Mouse (Mus musculus) left cerebral cortex, adult 18-20 months (tissue): ENCODE measurements around the gene Rnf181. TPM values are rescaled to one million over a fixed set of nuclear protein-coding genes. Genes with fewer than 3 reads are reported as not detected.

Experiments
- DNase-seq, 2 experiments: peaks; one replicate each; pipeline ENCODE4 v3.0.0; 2021 to 2022; ENCODE audit warnings: low spot score in 2 of 2, mixed read lengths in 1 of 2
- long read RNA-seq, 2 experiments: library from polyadenylated mRNA; stranded (forward); transcript quantifications; one replicate each; pipeline ENCODE4 v2.0.0; 2021
- total RNA-seq, 2 experiments: library from RNA; stranded (reverse); gene quantifications; 2 replicates each; pipeline ENCODE4 v1.2.3; 2021

Rnf181 gene
- total RNA-seq: 10 to 100 TPM; 78.9 to 81.5 TPM
- long read RNA-seq, experiment 1, transcript Rnf181-201 (5 exons, 1,434 nt): major isoform, 76 of 125 reads
- long read RNA-seq, experiment 1, partial matches to known transcripts: 15 of 125 reads
- long read RNA-seq, experiment 1, other reads (novel, unspliced or antisense): 29 of 125 reads
- long read RNA-seq, experiment 2, transcript Rnf181-201 (5 exons, 1,434 nt): major isoform, 43 of 89 reads
- long read RNA-seq, experiment 2, transcript Rnf181-214 (1 exons, 2,410 nt): minor isoform, 6 of 89 reads
- long read RNA-seq, experiment 2, partial matches to known transcripts: 12 of 89 reads
- long read RNA-seq, experiment 2, other reads (novel, unspliced or antisense): 26 of 89 reads

GRCm38 (mm10) chr6:72366844-72367443, at the start of gene Rnf181:
Gene Rnf181 (minus strand): TSS chr6:72366956.
- no peak for DNase-seq

- DNase-seq: no peak
These were observed 49.4 kb upstream of the Rnf181 start for GRCm38 (mm10) chr6:72415964-72416772.

DNA sequence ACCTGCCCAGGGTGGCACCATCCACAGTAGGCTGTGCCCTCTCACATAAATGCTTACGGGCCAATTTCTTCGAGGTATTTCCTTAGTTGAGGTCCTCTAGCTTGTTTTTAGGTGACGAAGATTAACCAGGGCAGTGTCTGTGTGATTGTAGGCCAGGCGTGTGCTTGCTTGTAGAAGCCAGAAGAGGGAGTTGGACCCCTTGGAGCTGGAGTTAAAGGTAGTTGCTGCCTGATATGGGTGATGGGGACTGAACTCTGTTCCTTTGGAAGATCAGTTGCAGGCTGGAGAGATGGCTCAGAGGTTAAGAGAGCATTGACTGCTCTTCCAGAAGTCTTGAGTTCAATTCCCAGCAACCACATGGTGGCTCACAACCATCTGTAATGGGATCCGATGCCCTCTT, 48.4 kb upstream of the Rnf181 start:
- no peak for DNase-seq

DNA sequence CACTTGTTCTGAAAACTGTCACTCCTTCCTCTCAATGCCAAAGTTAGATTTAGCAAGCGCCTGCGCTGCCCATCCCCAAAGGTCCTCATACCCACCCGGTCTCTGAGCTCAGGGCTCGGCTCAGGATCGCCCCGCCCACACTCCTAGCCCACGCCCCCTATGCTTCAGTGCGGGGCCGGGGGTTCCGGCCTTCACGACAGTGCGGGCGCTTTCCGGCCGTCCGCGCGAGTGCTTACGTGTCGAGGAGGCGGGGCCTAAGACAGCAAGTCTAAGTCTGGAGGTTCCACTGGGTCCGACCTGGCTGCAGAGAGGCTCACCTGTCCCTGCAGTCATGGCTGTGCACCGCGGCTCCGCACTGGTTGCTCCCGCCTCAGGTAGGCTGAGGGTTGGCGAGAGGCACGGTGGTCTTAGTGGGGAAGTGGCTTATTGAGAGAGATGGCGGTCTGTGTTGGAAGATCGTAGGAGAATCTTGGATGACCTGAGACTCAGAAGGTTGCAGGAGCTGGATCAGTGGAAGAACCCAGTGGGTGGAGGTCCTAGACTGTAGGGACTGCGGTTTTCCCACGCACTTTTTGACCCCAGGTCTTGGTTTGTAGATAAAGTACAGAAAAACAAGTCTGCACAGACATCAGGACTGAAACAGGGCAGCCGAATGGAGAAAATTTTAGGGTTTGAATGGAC, 47.5 kb upstream of the Rnf181 start, which contains the start of gene Ggcx:
Gene Ggcx, plus strand, starts transcription at position 233 of the 681 bp plus-strand sequence.
- DNase-seq: peak; percentile 89 to 94

DNA sequence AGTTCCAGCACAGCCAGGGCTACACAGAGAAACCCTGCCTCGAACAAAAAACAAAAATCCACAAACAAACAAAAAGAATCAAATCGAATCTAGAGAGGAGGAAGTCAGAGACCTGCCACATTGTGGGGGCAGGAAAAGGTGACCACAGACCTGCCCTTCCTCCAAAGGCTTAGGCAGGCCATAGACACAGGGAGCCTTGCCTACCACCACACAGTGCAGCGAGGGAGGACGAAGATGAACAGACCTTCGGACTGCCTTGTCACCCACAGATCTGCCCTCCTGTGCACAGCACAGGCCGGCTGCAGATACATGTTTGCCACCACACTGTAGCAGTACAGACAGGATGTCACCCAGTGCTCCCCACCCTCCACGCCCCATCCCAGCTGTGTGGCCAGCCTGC, 43.8 kb upstream of the Rnf181 start:
- DNase-seq: no peak

GRCm38 (mm10) chr6:72410003-72410402, 43.2 kb upstream of the Rnf181 start:
- no peak for DNase-seq

GRCm38 (mm10) chr6:72409567-72409966, 42.8 kb upstream of the Rnf181 start:
- peak; percentile 64 to 82 for DNase-seq

DNA sequence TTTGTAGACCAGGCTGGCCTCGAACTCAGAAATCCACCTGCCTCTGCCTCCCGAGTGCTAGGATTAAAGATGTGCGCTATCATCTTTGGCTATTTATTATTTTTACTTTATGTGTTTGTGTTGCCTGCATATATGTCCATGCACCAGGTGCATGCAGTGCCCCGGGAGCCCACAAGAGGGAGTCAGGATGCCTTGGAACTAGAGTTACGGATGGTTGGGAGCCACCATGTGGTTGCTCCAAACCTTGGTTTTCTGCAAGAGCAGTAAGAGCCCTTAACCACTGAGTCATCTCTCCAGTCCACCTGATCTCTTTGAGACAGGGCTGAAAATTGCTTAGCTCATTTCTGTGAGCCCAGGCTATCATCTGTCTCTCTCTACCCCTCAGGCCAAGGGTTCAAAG, 40.4 kb upstream of the Rnf181 start:
- peak; percentile 84 for DNase-seq

DNA sequence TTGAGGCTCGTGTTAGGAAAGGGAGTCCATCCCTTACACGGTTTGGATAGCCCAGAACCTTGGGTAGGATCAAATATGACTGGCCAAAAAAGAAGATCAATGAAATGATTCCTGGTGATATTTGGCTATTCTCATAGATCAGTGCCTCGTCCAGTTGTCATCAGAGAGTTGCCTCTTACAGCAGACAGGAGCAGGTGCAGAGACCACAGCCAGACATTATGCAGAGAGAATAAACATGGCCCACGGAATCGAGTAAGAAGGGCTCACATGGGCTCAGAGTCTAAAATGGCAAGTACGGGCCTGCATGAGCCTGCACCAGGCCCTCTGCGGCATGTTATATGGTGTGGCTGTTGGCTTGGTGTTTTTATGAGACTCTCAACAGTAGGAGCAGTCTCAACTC, 38.6 kb upstream of the Rnf181 start:
- no peak for DNase-seq

DNA sequence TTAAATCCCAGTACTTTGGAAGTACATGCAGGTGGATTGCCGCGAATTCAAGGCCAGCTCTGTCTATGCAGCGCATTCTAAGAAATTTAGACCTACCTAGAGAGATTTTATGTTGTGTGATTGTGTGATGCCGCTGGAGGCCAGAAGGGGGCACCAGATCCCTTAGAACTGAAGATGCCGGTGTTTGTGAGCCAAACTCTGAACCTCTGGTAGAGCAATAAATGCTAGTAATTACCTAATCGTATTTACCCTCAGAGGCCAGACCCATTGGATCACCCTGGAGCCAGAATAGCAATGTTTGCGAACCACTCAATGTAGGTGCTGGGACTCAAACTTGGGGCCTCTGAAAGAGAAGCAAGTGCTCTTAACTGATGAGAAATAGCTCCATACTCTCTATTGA, 35.1 kb upstream of the Rnf181 start:
- peak; percentile 64 for DNase-seq

DNA sequence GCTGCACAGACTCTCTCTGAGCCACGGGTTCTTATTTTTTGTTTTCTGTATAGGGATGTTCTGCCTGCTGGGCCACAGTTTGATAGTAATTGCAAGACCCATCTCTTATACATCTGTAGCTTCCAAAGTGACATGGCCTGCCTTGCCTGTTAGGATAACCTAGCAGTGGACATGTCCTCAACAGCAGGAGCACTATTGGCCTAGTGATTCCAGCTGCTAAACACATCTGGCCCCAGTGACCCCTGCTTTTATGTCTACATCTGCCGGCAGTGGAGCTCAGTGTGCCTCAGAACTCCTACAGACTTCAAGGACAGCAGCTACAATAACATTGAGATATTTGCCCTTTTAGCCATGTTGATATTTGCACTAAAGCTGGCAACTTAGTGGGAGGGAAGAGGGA, 33.2 kb upstream of the Rnf181 start:
- DNase-seq: no peak

DNA sequence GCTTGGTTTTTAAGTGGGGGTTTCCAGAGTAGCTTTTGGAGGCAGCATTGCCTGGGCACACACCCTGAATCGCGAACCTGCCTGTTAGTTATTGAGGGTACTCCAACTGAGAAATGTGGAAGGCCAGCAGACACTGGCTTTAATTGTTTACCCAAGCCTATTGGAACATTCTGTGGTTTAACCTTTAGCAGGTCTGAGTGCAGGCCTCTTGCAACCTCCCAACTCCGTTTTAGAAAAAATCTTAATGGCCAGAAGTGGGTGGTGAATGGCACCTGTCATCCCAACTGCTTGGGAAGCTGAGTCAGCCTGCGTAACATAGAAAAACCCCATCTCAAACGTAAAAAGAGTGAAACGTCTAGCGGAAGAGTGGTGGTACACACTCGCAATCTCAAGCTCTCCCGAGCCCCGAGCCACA, 30.1 kb upstream of the Rnf181 start:
- DNase-seq: no peak

DNA sequence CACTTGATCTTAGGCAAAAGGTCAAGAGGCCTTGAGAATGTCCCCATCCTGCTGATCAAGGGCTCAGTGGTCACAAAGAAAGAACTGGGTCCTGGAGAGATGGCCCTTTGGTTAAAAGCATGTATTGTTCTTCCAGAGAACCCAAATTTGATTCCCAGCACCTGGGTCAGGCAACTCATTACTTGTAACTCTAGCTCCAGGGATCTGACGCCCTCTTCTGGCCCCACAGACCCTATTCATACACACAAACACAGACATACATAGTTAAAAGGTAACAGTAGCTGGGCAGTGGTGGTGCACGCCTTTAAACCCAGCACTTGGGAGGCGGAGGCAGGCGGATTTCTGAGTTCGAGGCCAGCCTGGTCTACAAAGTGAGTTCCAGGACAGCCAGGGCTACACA, 25.6 kb upstream of the Rnf181 start:
- no peak for DNase-seq

GRCm38 (mm10) chr6:72390795-72391521, 24.2 kb upstream of the Rnf181 start:
- no peak for DNase-seq

- DNase-seq: peak; percentile 17 to 35
These were observed 23.4 kb upstream of the Rnf181 start, which contains the start of gene Vamp8 for GRCm38 (mm10) chr6:72389941-72390771. Gene Vamp8 (minus strand): TSS chr6:72390703.

GRCm38 (mm10) chr6:72389471-72389940, 22.8 kb upstream of the Rnf181 start:
- no peak for DNase-seq

GRCm38 (mm10) chr6:72388791-72389329, 22.1 kb upstream of the Rnf181 start:
- no peak for DNase-seq

GRCm38 (mm10) chr6:72388266-72388665, 21.5 kb upstream of the Rnf181 start:
- no peak for DNase-seq

DNA sequence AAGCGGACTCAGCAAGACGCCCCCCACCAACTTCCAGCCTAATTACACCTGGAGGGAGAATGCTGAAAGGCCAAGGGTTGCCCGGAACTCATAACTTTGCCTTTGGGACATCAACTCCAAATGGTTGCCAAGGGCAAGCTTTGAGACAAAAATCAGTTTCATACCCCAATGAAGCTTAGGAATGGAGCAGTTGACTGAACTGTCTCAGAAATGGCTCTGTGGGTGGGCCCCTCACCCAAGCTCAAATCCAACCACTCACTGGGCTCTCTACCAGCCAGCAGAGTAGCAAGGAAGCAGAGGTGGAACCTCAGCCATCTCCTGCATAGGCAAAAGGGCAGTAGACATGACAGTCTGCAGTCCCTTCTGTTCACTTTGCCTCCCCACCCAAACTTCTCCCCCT, 21.1 kb upstream of the Rnf181 start:
- DNase-seq: no peak
